Mouse (Mus musculus) liver, embryonic 14.5 days (tissue): Measurements from ENCODE around the gene Aqp9.

ENCODE experiments used
- CTCF ChIP-seq: IDR thresholded peaks from 2 replicates; pipeline ENCODE4 v1.5.1; 2016; ENCODE audit warnings: antibody characterized with exemption, low read depth, control low read depth
- EP300 ChIP-seq: IDR thresholded peaks from 2 replicates; pipeline ENCODE4 v1.6.1; 2016; ENCODE audit warnings: antibody characterized with exemption, low read depth

DNA sequence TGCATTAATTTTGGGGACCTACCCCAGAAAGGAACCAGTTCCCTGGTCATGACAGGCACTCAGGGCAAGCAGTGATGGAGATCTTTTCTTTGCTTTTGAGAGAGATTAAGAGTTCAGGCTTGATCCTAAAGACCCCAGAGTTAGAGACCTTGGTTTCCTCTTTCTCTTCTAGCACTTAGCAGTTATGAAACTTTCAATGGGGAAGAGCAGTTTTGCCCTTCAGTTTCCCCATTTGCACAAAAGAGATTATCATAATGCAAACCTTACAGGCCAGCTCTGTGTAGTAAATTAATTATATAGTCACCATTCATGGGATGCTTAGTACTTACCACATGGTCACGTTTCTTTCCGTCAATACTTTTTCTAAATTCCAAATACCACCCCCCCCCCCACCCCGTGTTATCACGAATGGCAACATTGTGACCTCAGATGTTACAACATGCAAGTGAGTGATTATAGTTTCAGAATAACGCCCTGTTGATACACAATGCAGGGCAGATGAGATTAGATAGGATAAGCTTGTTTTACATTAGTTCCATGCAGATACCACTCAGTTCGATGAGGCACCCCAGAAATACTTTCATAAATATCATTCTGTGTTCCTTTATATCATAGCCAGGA, 10.9 kb upstream of the Aqp9 start:
- TF ChIP-seq CTCF, result no peak
- peak; percentile 85 for TF ChIP-seq EP300
